Mouse (Mus musculus) 3T3-L1 (cell line): Measurements from ENCODE around the gene Eomes.

Source experiments
- DNase-seq: peaks from one replicate; pipeline ENCODE4 v3.0.0-alpha.2; 2015; ENCODE audit warnings: low read depth, low spot score

Eomes gene

GRCm38 (mm10) chr9:118519101-118519500, 41.1 kb downstream of the Eomes start:
- DNase-seq = no peak

- no peak for DNase-seq
Observed at GRCm38 (mm10) chr9:118520011-118520410, 42.0 kb downstream of the Eomes start.

GRCm38 (mm10) chr9:118520858-118521257, 42.8 kb downstream of the Eomes start:
- DNase-seq = no peak

DNA sequence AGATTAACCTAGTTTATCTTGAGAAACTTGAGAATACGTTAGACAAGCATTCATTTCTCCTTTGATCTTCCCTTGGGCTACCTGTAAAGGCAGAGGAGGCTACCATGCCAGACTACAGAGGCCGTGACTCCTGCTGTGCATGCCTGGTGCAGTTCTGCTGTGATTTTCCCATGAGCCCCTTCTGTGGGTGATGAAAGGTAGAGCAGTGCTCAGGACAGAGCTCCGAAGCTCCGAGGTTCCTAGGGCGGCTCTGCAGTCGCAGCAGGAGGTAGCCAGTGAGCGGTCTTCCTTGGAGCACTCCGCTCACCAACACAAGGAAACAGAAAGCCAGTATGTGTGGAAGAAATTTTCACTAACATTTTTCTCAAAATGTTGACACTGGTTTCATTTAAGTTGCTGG, 43.6 kb downstream of the Eomes start:
- DNase-seq = no peak

DNA sequence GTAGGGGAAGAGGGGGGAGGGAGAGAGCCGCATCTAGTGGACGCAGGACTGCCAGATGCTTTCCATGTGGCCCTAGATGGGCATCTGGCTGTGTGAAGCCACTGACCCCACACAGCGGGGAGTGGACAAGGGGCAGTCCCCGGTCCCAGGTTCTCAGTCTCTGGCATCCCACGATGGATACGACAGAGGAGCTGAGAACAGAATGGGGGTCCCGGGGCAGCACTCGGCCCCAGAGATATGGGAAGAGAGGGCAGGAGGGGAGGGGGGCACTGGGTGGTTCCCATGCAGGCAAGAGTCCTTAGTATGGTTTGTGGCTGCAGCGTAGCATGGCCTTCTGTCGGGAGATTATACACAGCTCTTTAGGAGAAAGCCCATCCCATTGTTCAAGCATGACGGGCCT, 45.7 kb downstream of the Eomes start:
- no peak for DNase-seq

DNA sequence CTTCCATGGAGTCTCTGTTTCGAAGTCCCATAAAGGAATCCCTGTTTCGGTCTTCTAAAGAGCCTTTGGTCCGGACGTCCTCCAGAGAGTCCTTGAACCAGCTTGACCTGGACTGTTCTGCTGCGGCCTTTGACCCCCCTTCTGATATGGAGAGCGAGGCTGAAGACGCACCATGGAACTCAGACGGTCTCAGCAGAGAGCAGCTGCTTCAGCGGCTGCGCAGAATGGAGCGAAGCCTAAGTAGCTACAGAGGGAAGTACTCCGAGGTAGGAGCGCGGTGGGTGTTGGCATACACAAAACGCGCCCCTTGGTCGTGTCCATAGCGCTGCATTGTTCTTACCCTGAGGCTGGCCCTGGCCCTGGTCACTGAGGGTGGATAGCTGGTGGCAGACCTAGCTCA, 49.0 kb downstream of the Eomes start:
- DNase-seq = no peak

GRCm38 (mm10) chr9:118529783-118530182, 51.8 kb downstream of the Eomes start:
- no peak for DNase-seq

DNA sequence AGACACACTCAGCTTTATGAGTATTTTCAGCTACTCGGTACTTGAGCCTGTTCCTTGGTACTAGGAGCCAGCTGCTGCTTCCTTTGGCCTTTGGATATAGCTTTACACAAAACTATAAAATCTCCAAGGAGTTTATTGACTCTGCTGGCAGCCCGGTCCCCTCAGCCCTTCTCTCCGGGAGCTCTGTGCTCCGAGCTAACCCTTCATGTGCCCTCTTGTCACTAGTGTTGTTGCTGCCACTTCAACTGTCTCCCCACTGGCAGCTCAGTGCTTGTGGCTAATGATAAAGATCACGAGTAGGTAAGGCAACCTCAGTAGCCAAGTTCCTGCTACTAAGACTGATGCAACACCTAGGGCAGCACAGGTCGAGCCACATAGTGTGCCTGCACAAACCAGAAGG, 52.7 kb downstream of the Eomes start:
- no peak for DNase-seq

DNA sequence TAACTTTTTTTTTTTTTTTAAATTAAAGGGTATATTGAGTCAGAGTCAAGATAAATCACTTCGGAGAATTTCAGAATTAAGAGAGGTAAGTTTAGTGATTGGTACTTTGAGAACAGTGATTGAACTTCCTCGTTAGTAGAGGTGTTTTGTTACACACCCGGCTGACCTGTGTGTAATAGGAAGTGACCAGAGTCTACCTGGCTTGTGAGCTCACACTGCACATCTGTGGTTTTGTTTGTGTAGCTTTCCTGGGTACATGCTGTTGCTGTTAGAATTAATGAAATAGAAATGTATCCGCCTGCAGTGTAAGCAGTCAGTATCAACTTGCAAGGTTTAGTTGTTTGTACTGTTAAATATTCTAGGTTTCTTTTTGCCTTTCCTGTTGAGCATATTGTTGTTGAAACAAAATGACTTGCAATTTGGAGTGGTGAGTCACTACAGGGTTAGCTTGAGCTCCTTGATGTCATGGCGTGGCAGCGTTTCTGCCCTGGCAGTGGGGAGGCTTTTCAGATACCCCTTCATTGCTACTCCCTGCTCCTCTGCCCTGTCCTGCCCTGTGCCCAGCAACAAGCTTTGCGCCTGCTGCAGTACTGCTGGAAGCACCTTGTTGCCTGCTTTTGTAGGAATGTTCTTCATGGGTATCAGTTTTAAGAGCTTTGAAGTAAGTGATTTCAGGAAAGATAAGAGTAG, 54.6 kb downstream of the Eomes start:
- DNase-seq = peak; percentile 51
